Mouse (Mus musculus) B cell, adult 67 days (primary cell): ENCODE results near the gene Tent5b. TPM values are rescaled to one million over a fixed set of nuclear protein-coding genes. Genes with fewer than 3 reads are reported as not detected.

Experiments used
- total RNA-seq, 2 experiments: library from RNA; stranded (reverse); gene quantifications; 4 replicates each; pipeline ENCODE4 v1.2.4; 2023

Gene Tent5b
- not detected for total RNA-seq

DNA sequence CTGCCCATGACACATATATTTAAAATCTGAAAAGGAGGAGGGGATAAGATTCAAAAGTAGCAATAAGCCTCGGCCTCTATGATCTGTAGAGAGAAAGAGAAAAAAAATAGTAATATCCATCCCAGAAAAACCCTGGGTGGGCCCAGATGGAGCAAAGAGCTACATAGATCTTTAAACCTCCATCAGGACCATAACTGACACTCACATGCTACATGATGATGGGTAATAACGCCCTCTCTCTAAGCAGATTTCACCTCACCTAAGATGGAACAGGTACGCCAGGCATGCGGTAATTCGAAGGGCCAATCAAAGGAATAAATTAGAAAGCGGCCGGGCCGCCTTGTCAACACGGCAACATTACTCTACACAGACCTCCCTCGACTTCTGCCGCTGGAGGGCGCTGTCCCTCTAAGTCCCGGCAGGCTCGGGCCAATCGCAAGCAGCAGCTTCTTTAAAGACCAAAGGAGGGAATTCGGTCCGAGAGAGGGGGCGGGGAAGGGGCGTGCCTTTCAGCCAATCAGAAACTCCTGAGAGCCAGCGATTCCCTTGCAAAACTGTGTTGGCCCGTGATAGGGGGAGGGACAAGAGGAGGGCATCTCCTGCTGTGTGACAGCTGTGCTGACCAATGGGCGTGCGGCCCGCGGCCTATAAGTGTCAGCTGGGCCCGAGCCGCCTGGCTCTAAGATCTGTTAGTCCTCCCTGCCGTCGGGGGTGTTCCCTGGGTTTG, at the start of gene Tent5b:
Tent5b (plus strand) TSS at position 675 of the 727 bp plus-strand sequence.

DNA sequence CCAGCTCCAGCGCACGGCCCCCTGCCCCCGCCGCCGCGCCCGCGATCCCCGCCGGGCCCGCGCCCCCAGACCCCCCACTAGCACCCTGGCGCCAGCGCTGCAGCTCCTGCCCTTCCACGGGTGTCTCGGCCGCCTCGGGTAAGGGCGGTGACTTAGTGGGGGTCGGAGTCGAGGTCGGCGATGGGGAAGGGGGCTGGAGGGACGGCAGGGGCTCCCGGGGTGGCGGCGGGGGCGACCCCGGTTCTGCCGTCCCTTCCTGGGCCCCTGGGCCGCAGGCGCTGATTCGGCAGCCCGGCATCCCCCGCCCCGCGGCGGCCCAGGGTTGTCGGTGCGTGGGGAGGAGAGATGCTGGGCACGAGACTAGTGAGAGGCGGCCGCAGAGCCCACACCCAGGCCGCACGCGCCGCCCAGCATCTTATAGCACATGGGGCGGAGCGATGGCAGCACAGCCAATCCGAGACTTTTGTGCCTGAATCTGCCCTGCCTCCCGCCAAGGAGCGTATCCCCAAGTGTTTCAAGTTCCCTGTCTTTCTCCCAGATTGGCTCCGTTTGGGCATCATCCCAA, 18.3 kb downstream of the Tent5b start, which contains the start of gene Trnp1:
Trnp1 (minus strand) TSS at position 391 of the 565 bp plus-strand sequence.

DNA sequence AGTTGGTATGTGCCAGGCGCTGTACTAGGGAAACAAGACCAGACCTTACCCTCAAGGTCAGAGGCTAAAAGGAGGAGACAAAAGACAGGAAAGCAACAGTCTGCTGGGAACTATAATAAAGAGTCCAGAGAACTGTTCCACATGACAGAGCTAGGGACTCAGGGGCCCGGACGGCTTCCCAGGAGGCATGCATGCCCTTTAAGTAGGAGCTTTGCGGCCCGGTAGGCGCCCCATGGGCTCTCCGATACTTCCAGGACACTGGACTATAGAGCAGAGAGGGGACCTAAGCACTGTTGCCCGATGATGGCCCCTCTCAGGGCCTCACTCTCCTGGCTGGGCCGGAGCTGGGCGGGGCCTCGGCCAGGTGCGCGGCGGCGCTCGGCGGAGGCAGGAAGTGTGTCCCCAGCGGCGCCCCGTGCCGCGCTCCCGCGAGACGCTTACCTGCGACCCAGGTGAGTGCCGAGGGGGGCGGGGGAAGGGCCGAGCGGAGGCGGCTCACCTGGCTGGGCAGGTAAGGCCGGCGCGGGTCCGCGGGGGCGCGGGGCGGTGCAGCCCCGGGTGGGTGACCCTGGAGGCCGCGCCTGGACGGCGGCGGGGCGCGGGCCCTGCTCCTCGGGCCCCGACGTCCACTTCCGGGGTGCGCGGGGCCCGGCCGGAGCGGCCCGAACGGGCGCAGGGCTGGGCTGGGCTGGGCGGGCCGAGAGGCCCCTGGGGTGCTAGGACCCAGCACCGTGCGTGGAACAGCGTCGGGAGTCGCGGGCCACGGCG, 38.9 kb downstream of the Tent5b start, which contains the start of gene Kdf1:
Kdf1 (plus strand) TSS at position 363 of the 768 bp plus-strand sequence.

Other genes starting within 250 kb of the Tent5b start
- not detected for gene Map3k6, start 239.3 kb upstream of the Tent5b start, total RNA-seq
- 1 to 10 TPM in 1 of 2 experiments, under 1 TPM in 1; 0.64 to 1.4 TPM for gene Sytl1, start 217.0 kb upstream of the Tent5b start, total RNA-seq
- gene Tmem222, start 202.3 kb upstream of the Tent5b start, total RNA-seq = 10 to 100 TPM; 42.8 to 50.6 TPM
- 10 to 100 TPM; 43.4 to 48.8 TPM for gene Wdtc1, start 126.7 kb upstream of the Tent5b start, total RNA-seq
- 10 to 100 TPM; 49.8 to 53.2 TPM for gene Slc9a1, start 110.4 kb upstream of the Tent5b start, total RNA-seq
- gene Trnp1, start 18.4 kb downstream of the Tent5b start, total RNA-seq = not detected
- gene Kdf1, start 38.8 kb downstream of the Tent5b start, total RNA-seq = under 1 TPM in 1 of 2 experiments, not detected in 1; 0.52 TPM
- gene Nudc, start 65.9 kb downstream of the Tent5b start, total RNA-seq = 10 to 100 TPM; 93.7 to 95.6 TPM
- gene Nr0b2, start 73.2 kb downstream of the Tent5b start, total RNA-seq = not detected
- 10 to 100 TPM; 24.0 to 27.4 TPM for gene Gpatch3, start 94.6 kb downstream of the Tent5b start, total RNA-seq
- 10 to 100 TPM; 23.8 to 30.9 TPM for gene Gpn2, start 104.2 kb downstream of the Tent5b start, total RNA-seq
- gene Sfn, start 122.0 kb downstream of the Tent5b start, total RNA-seq = 10 to 100 TPM; 56.3 to 58.1 TPM
- gene Zdhhc18, start 170.0 kb downstream of the Tent5b start, total RNA-seq = 100 to 1,000 TPM; 277 to 316 TPM
- gene Pigv, start 192.5 kb downstream of the Tent5b start, total RNA-seq = 10 to 100 TPM; 18.2 to 25.6 TPM